Mouse (Mus musculus) ES-Bruce4 (cell line): Measurements from ENCODE around the gene Fam57b. TPM values are rescaled to one million over a fixed set of nuclear protein-coding genes. Genes with fewer than 3 reads are reported as not detected.

Experiments
- H3K27ac ChIP-seq: 2 replicates; pipeline ENCODE4 v1.5.1; 2012; ENCODE audit warnings: low read length, inconsistent platforms; ENCODE audit not compliant: insufficient read depth
- H3K27me3 ChIP-seq: 2 replicates; pipeline ENCODE4 v1.6.1; 2012; ENCODE audit warnings: mild to moderate bottlenecking, low read length, inconsistent platforms; ENCODE audit not compliant: control insufficient read depth, poor library complexity, insufficient read depth, severe bottlenecking
- H3K36me3 ChIP-seq: 2 replicates; pipeline ENCODE4 v1.6.1; 2012; ENCODE audit warnings: inconsistent platforms, mild to moderate bottlenecking, low read length, moderate library complexity; ENCODE audit not compliant: control insufficient read depth, poor library complexity, insufficient read depth, severe bottlenecking
- H3K4me1 ChIP-seq: one replicate; pipeline ENCODE4 v1.8.1; 2011; ENCODE audit warnings: low read length; ENCODE audit not compliant: control insufficient read depth, insufficient read depth
- H3K4me3 ChIP-seq: 2 replicates; pipeline ENCODE4 v1.5.1; 2011; ENCODE audit warnings: low read depth, mild to moderate bottlenecking, low read length
- H3K9ac ChIP-seq: 2 replicates; pipeline ENCODE4 v1.6.1; 2012; ENCODE audit warnings: low read depth, mild to moderate bottlenecking, inconsistent platforms; ENCODE audit not compliant: poor library complexity, severe bottlenecking
- H3K9me3 ChIP-seq: replicated peaks from 2 replicates; pipeline ENCODE4 v1.6.1; 2012; ENCODE audit warnings: mild to moderate bottlenecking, low read length, inconsistent platforms; ENCODE audit not compliant: control insufficient read depth, poor library complexity, insufficient read depth, severe bottlenecking
- CTCF ChIP-seq: IDR thresholded peaks from one replicate; pipeline ENCODE4 v1.8.1; 2011; ENCODE audit warnings: low read depth, low read length
- EP300 ChIP-seq: IDR thresholded peaks from 2 replicates; pipeline ENCODE4 v1.6.1; 2011; ENCODE audit warnings: low read depth, low read length; ENCODE audit not compliant: insufficient read depth
- POLR2A ChIP-seq: IDR thresholded peaks from one replicate; pipeline ENCODE4 v1.8.1; 2011; ENCODE audit warnings: low read length; ENCODE audit not compliant: insufficient read depth
- polyA plus RNA-seq: library from polyadenylated mRNA; stranded (reverse); fragments of >200 nt; gene quantifications from 2 replicates; pipeline ENCODE4 v1.2.4, GENCODE M21; 2011; ENCODE audit warnings: low read depth; ENCODE audit not compliant: missing spikeins, insufficient read depth, insufficient read length

Gene Fam57b
- polyA plus RNA-seq, 1 experiment = 2.7 TPM

DNA sequence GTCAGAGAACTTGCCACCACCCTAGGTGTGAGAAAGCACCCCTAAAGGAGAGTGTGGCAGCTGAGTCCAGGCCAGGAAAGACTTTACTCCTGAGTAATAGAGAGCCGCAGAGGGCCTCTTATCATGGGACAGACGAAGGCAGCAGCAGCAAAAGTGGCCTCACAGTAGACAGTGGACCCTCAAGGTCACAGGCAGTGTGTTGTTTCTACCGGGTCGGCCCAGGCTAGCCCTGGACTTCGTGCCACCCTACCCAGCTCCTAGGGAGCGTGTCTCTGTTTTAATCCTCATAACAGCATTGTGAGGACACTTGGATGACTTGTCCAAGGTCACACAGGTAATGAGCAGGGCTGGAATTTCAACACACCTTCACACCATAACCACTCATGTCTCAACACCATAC lies 52.7 kb downstream of the Fam57b start:
- H3K4me1 ChIP-seq = no peaks in the 10 kb centered on the region
- no peak overlapping the region for H3K9ac ChIP-seq
- TF ChIP-seq POLR2A = no peak
- no peak for TF ChIP-seq CTCF
- no peak for TF ChIP-seq EP300
- 0 out of 2 replicates have a peak, but pooled peaks cover 2% of the 10 kb centered on the region for H3K27me3 ChIP-seq
- H3K9me3 ChIP-seq = no peaks in the 10 kb centered on the region
- no peak overlapping the region for H3K27ac ChIP-seq
- peaks cover 9% of the 10 kb centered on the region; the same call in 1 of the 2 replicates for H3K36me3 ChIP-seq
- H3K4me3 ChIP-seq = no peak overlapping the region

DNA sequence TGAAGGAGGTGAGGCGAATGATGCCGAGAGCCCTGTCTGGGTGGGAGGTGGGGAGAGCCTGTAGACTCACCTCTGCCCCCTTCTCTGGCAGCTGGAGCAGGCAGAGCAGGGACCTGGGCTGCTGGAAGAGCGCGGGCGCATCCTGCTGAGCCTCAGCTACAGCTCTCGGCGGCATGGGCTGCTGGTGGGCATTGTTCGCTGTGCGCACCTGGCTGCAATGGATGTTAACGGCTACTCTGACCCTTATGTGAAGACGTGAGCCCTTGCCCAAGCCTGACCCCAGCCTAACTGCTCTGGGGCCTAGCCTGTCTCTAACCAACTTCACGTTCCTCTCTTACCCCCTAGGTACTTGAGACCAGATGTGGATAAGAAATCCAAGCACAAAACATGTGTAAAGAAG lies 53.7 kb downstream of the Fam57b start:
- no peaks in the 10 kb centered on the region for H3K9me3 ChIP-seq
- 0 out of 2 replicates have a peak overlapping the region, but pooled peaks have one; percentile 8 for H3K27ac ChIP-seq
- peaks cover 6% of the 10 kb centered on the region for H3K4me1 ChIP-seq
- H3K36me3 ChIP-seq = peaks cover 17% of the 10 kb centered on the region
- H3K4me3 ChIP-seq = no peak overlapping the region
- H3K9ac ChIP-seq = peak overlapping the region; percentile 5; the same call in 1 of the 2 replicates
- 0 out of 2 replicates have a peak, but pooled peaks cover 2% of the 10 kb centered on the region for H3K27me3 ChIP-seq
- TF ChIP-seq POLR2A (no peak), EP300 (no peak), CTCF (no peak)

DNA sequence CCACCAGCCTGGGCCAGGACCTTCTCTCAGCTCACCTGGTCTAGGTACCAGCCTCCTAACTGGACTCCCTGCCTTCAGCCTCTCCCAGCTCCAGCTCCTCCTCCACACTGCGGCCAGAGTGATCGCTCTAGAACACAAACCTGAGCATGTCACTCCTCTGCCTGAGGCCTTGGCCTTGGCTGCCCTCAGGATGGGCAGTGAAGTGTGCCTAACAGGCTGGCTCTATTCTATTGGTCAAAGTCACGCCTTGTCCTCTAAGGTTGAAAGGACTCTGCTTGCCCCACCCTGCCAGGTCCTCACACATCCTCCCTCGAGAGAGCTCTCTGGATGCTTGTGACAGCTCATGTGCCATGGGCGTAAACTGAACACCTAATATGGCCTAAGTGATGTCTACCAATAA lies 56.0 kb downstream of the Fam57b start:
- peaks cover 24% of the 10 kb centered on the region for H3K36me3 ChIP-seq
- peaks cover 7% of the 10 kb centered on the region for H3K4me1 ChIP-seq
- no peak overlapping the region for H3K4me3 ChIP-seq
- H3K27ac ChIP-seq = no peak overlapping the region
- TF ChIP-seq EP300 = no peak
- TF ChIP-seq POLR2A = no peak
- no peak for TF ChIP-seq CTCF
- H3K27me3 ChIP-seq = no peaks in the 10 kb centered on the region
- H3K9ac ChIP-seq = no peak overlapping the region
- H3K9me3 ChIP-seq = no peaks in the 10 kb centered on the region

DNA sequence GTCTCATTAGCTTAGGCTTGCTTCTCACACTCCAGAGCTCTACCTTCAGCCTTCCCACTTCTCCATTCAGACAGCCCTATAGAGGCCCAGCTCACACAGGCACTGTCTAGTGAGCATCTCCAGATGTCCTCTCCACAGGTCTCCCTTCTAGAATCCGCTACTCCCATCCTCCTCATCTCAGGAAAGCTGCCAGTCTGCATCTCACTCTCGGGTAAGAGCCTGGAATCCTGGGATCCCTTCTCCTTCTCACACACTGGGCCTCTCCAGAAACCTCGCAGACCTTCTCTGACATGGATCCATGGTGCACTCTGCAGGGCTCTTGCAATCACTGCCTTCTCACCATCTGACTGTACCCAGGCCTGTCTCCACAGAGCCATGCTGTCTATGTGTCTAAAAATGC lies 58.2 kb downstream of the Fam57b start:
- Histone ChIP-seq H3K36me3 (peaks cover 35% of the 10 kb centered on the region), H3K4me3 (no peak overlapping the region), H3K9ac (no peak overlapping the region), H3K27ac (no peak overlapping the region), H3K27me3 (no peaks in the 10 kb centered on the region), H3K4me1 (peaks cover 7% of the 10 kb centered on the region), H3K9me3 (no peaks in the 10 kb centered on the region)
- TF ChIP-seq POLR2A = no peak
- TF ChIP-seq EP300 = no peak

DNA sequence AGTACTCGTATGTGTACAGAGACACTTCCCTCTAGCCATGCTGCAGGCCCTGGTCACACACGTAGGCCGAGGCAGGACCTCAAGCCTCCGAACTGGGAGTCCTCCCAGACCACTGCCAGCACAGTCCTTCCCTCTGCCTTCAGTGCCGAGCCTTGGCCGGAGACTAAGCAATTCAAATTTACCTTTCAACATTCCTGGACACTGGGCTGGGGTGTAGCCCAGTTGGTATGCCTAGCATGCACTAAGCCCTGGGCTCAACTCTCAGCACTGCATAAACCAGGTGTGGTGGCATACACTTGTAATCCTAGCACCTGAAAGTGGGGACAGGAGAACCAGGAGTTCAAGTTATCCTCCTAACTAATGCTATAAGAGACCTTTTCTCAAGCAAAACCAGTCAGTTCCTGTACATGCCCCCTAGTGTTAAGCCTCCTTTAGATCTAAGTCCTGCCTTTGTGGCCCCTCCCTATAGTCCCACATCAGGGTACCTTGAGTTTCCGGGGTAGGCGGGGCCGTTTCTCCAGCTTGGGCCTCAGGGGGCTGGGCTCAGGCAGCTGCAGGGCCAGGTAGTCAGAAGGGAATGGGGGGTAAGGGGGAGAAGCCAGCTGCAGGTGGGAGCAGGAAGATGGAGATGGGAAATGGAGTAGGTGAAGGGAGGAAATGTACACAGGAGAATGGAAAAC lies 59.4 kb downstream of the Fam57b start:
- H3K36me3 ChIP-seq = peaks cover 34% of the 10 kb centered on the region

DNA sequence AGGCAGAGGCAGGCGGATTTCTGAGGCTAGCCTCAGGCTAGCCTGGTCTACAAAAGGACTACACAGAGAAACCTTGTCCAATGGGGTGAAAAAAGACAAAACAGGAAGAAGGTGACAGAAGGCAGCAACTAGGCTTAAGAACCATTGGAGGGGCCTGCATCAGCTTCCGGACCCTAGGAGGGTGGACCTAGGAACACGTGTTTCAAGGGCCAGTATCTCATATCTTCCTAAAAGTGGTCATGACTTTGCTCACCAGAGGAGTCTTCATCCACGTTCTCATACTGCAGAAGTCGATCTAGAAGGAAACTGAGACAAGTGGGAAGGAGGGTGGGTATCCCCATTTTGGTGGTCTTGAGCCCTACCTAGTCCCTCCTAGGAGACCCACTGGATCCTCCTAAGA lies 63.5 kb downstream of the Fam57b start:
- Histone ChIP-seq H3K9ac (peak overlapping the region; percentile 87), H3K27ac (peak overlapping the region; percentile 53), H3K4me1 (peaks cover 2% of the 10 kb centered on the region), H3K9me3 (no peaks in the 10 kb centered on the region), H3K36me3 (peaks cover 36% of the 10 kb centered on the region), H3K27me3 (no peaks in the 10 kb centered on the region), H3K4me3 (peak overlapping the region; percentile 96)
- no peak for TF ChIP-seq POLR2A
- no peak for TF ChIP-seq EP300
- TF ChIP-seq CTCF = no peak

More for the DNA sequence above, 59.4 kb downstream of the Fam57b start:
- Histone ChIP-seq H3K27ac (peak overlapping the region; percentile 50), H3K4me1 (peaks cover 7% of the 10 kb centered on the region), H3K27me3 (no peaks in the 10 kb centered on the region), H3K4me3 (no peak overlapping the region), H3K9ac (no peak overlapping the region), H3K9me3 (no peaks in the 10 kb centered on the region)
- TF ChIP-seq CTCF = no peak
